Mouse (Mus musculus) spleen, adult 2 months (tissue): ENCODE measurements around the gene Nos1ap. TPM values are rescaled to one million over a fixed set of nuclear protein-coding genes. Genes with fewer than 3 reads are reported as not detected.

ENCODE experiments used
- DNase-seq, 2 experiments: peaks; one replicate each; pipeline versions ENCODE4 v3.0.0 to v3.0.0-alpha.2; 2012 to 2021; ENCODE audit warnings: low spot score in 2 of 2, low read depth in 1 of 2
- H3K27ac ChIP-seq: fragments of 200-500 bp; 2 replicates; pipeline ENCODE4 v1.5.1; 2012; ENCODE audit warnings: low read length, inconsistent platforms; ENCODE audit not compliant: insufficient read depth
- H3K27me3 ChIP-seq: fragments of 200-500 bp; 2 replicates; pipeline ENCODE4 v1.6.1; 2012; ENCODE audit warnings: mild to moderate bottlenecking, moderate library complexity, low read length, inconsistent platforms; ENCODE audit not compliant: control insufficient read depth, insufficient read depth
- H3K36me3 ChIP-seq: fragments of 200-500 bp; 2 replicates; pipeline ENCODE4 v1.6.1; 2012; ENCODE audit warnings: mild to moderate bottlenecking, low read length, inconsistent platforms; ENCODE audit not compliant: control insufficient read depth, insufficient read depth
- H3K4me1 ChIP-seq: fragments of 200-500 bp; 2 replicates; pipeline ENCODE4 v1.6.1; 2011; ENCODE audit warnings: inconsistent platforms; ENCODE audit not compliant: control insufficient read depth, insufficient read depth, insufficient read length
- H3K4me3 ChIP-seq: fragments of 200-500 bp; 2 replicates; pipeline ENCODE4 v1.5.1; 2011; ENCODE audit warnings: mild to moderate bottlenecking, inconsistent platforms; ENCODE audit not compliant: insufficient read depth, insufficient read length; ENCODE audit errors: extremely low read depth
- CTCF ChIP-seq: fragments of 200-500 bp; IDR thresholded peaks from 2 replicates; pipeline ENCODE4 v1.5.1; 2011; ENCODE audit warnings: mild to moderate bottlenecking, inconsistent platforms; ENCODE audit not compliant: insufficient read depth, insufficient read length, insufficient replicate concordance; ENCODE audit errors: extremely low read depth
- POLR2A ChIP-seq: fragments of 200-500 bp; IDR thresholded peaks from 2 replicates; pipeline ENCODE4 v1.6.1; 2011; ENCODE audit warnings: low read depth, low read length, inconsistent platforms
- WGBS: fragments of 180-500 bp; shearing (Covaris S2); methylation state at CpG from one replicate; pipeline ENCODE4 v1.1.7; 2018; 5-methylcytosine and 5-hydroxymethylcytosine counted together
- polyA plus RNA-seq: library from polyadenylated mRNA; depleted of rRNA; stranded (reverse); fragments of >200 nt; gene quantifications from 2 replicates; pipeline ENCODE4 v1.2.3, GENCODE M21; 2012

The Nos1ap gene
- polyA plus RNA-seq, 1 experiment = 8.1 TPM

- no peak overlapping the region for H3K4me3 ChIP-seq
- no peak for TF ChIP-seq POLR2A
- TF ChIP-seq CTCF = no peak
- H3K36me3 ChIP-seq = no peaks in the 10 kb centered on the region
- no peaks in the 10 kb centered on the region for H3K27me3 ChIP-seq
- no peak overlapping the region for H3K27ac ChIP-seq
- no peaks in the 10 kb centered on the region for H3K4me1 ChIP-seq
- DNase-seq = no peak
Measured at GRCm38 (mm10) chr1:170472861-170473260, 116.8 kb downstream of the Nos1ap start.

- no peaks in the 10 kb centered on the region for H3K36me3 ChIP-seq
- TF ChIP-seq CTCF (no peak), POLR2A (no peak)
- DNase-seq = no peak
- no peak overlapping the region for H3K4me3 ChIP-seq
- H3K27me3 ChIP-seq = no peaks in the 10 kb centered on the region
- no peak overlapping the region for H3K27ac ChIP-seq
- WGBS = 71% methylated on average over 6 of the region's 6 CpGs
- H3K4me1 ChIP-seq = no peaks in the 10 kb centered on the region
Measured at GRCm38 (mm10) chr1:170466099-170467009, 123.3 kb downstream of the Nos1ap start.

GRCm38 (mm10) chr1:170462140-170462539 is 127.5 kb downstream of the Nos1ap start:
- H3K36me3 ChIP-seq = no peaks in the 10 kb centered on the region
- no peak for DNase-seq
- WGBS = 82% methylated on average over 1 of the region's 1 CpGs
- H3K4me3 ChIP-seq = no peak overlapping the region
- TF ChIP-seq CTCF = no peak
- TF ChIP-seq POLR2A = no peak
- no peaks in the 10 kb centered on the region for H3K4me1 ChIP-seq
- H3K27ac ChIP-seq = no peak overlapping the region
- no peaks in the 10 kb centered on the region for H3K27me3 ChIP-seq

- 85% methylated on average over 5 of the region's 5 CpGs for WGBS
- no peak for DNase-seq
- Histone ChIP-seq H3K27me3 (no peaks in the 10 kb centered on the region), H3K36me3 (no peaks in the 10 kb centered on the region), H3K27ac (no peak overlapping the region), H3K4me3 (no peak overlapping the region), H3K4me1 (no peaks in the 10 kb centered on the region)
- no peak for TF ChIP-seq POLR2A
Measured at GRCm38 (mm10) chr1:170459896-170460602, 129.6 kb downstream of the Nos1ap start.

GRCm38 (mm10) chr1:170457673-170458072 is 132.0 kb downstream of the Nos1ap start:
- H3K27ac ChIP-seq = no peak overlapping the region
- WGBS = 87% methylated on average over 4 of the region's 4 CpGs
- H3K4me3 ChIP-seq = no peak overlapping the region
- no peaks in the 10 kb centered on the region for H3K4me1 ChIP-seq
- TF ChIP-seq POLR2A (no peak), CTCF (no peak)
- H3K27me3 ChIP-seq = no peaks in the 10 kb centered on the region
- DNase-seq = no peak
- H3K36me3 ChIP-seq = no peaks in the 10 kb centered on the region

- H3K27ac ChIP-seq = no peak overlapping the region
- no peaks in the 10 kb centered on the region for H3K4me1 ChIP-seq
- TF ChIP-seq CTCF = no peak
- no peak for TF ChIP-seq POLR2A
- 86% methylated on average over 14 of the region's 14 CpGs for WGBS
- H3K36me3 ChIP-seq = no peaks in the 10 kb centered on the region
- no peak for DNase-seq
- no peaks in the 10 kb centered on the region for H3K27me3 ChIP-seq
- no peak overlapping the region for H3K4me3 ChIP-seq
Measured at GRCm38 (mm10) chr1:170455910-170456700, 133.6 kb downstream of the Nos1ap start.
